Mouse (Mus musculus) heart, adult 2 months (tissue): ENCODE measurements around the gene Polr2c. TPM values are rescaled to one million over a fixed set of nuclear protein-coding genes. Genes with fewer than 3 reads are reported as not detected.

Experiments used
- DNase-seq, 2 experiments: peaks; one replicate each; pipeline ENCODE4 v3.0.0; 2021
- H3K27ac ChIP-seq: fragments of 200-600 bp; 2 replicates; pipeline ENCODE4 v1.8.1; 2022
- H3K27me3 ChIP-seq: fragments of 200-500 bp; 2 replicates; pipeline ENCODE4 v1.6.1; 2012; ENCODE audit warnings: mild to moderate bottlenecking, low read length, inconsistent platforms, mixed read lengths; ENCODE audit not compliant: control insufficient read depth, insufficient read depth
- H3K36me3 ChIP-seq: fragments of 200-500 bp; 2 replicates; pipeline ENCODE4 v1.6.1; 2012; ENCODE audit warnings: low read length, inconsistent platforms; ENCODE audit not compliant: control insufficient read depth, insufficient read depth
- H3K4me1 ChIP-seq: fragments of 200-500 bp; 2 replicates; pipeline ENCODE4 v1.6.1; 2011; ENCODE audit warnings: low read length; ENCODE audit not compliant: control insufficient read depth, insufficient read depth
- H3K4me3 ChIP-seq: fragments of 200-600 bp; 2 replicates; pipeline ENCODE4 v1.8.1; 2022
- H3K79me2 ChIP-seq: fragments of 200-500 bp; replicated peaks from 2 replicates; pipeline ENCODE4 v1.6.1; 2012; ENCODE audit warnings: mild to moderate bottlenecking, inconsistent platforms, low read length, moderate library complexity, mixed read lengths; ENCODE audit not compliant: control insufficient read depth, insufficient read depth
- H3K9ac ChIP-seq: fragments of 200-500 bp; 2 replicates; pipeline ENCODE4 v1.6.1; 2012; ENCODE audit warnings: low read depth, mild to moderate bottlenecking, control low read depth, inconsistent platforms, low read length, mixed read lengths
- CTCF ChIP-seq: fragments of 200-600 bp; IDR thresholded peaks from 2 replicates; pipeline ENCODE4 v1.8.1; 2022; ENCODE audit warnings: antibody characterized with exemption, mild to moderate bottlenecking, moderate library complexity
- EP300 ChIP-seq: fragments of 200-500 bp; IDR thresholded peaks from 2 replicates; pipeline ENCODE4 v1.6.1; 2011; ENCODE audit warnings: low read depth, low read length, control low read depth; ENCODE audit not compliant: insufficient read depth
- POLR2A ChIP-seq: fragments of 200-500 bp; IDR thresholded peaks from 2 replicates; pipeline ENCODE4 v1.6.1; 2011; ENCODE audit warnings: mild to moderate bottlenecking, low read depth, low read length, control low read depth; ENCODE audit not compliant: insufficient read depth
- WGBS: fragments of 180-500 bp; shearing (Covaris S2); methylation state at CpG from one replicate; pipeline ENCODE4 v1.1.7; 2018; 5-methylcytosine and 5-hydroxymethylcytosine counted together
- intact Hi-C: fragments of 180-260 bp; cut with DNase I; formaldehyde crosslinking; loops from one replicate; pipeline ENCODE4 v1.15.1; 2025
- long read RNA-seq: library from polyadenylated mRNA; stranded (forward); transcript quantifications from one replicate; pipeline ENCODE4 v2.0.0, GENCODE M21; 2021
- polyA plus RNA-seq: library from polyadenylated mRNA; depleted of rRNA; stranded (reverse); fragments of >200 nt; gene quantifications from 2 replicates; pipeline ENCODE4 v1.2.3, GENCODE M21; 2012; rRNA removed
- total RNA-seq, 2 experiments: library from RNA; stranded (reverse); gene quantifications; 2 replicates each; pipeline ENCODE4 v1.2.3; 2021

Polr2c gene
- 10 to 100 TPM; 55.9 to 69.5 TPM for total RNA-seq
- polyA plus RNA-seq = 142 and 198 TPM in 2 replicates
- long read RNA-seq, transcript Polr2c-201 (9 exons, 1,580 nt) = major isoform, 83 of 198 reads
- long read RNA-seq, partial matches to known transcripts = 1 of 198 reads
- long read RNA-seq, other reads (novel, unspliced or antisense) = 114 of 198 reads

- 0 out of 2 replicates have a peak, but pooled peaks have one; percentile 23 for TF ChIP-seq EP300
- TF ChIP-seq POLR2A = peak; percentile 77
- TF ChIP-seq CTCF = no peak; the same call in 1 of the 2 replicates
- peak within 1 kb of the TSS; percentile 97 for H3K9ac ChIP-seq
- DNase-seq = peak; percentile 89 to 96
- peak within 1 kb of the TSS; percentile 100 for H3K4me3 ChIP-seq
- peaks cover 6% of the 10 kb centered on the region for H3K79me2 ChIP-seq
- H3K27me3 ChIP-seq = no peaks in the 10 kb centered on the region
- no peaks in the 10 kb centered on the region; the same call in 1 of the 2 replicates for H3K4me1 ChIP-seq
- WGBS = under 1% methylated on average over 68 of the region's 68 CpGs
- intact Hi-C loops = loop anchor here (2.0 kb wide), 1 partner anchor 19 kb away; the partner anchor contains the start of genes Ciapin1 and Coq9
- H3K36me3 ChIP-seq = no peaks in the 10 kb centered on the region
- H3K27ac ChIP-seq = peak within 1 kb of the TSS; percentile 85
These were observed at the start of gene Polr2c for GRCm38 (mm10) chr8:94857346-94858173. Polr2c (plus strand) TSS chr8:94857450.

- H3K79me2 ChIP-seq = no peaks in the 10 kb centered on the region
- peak in 1 of 2 experiments; percentile 24 for DNase-seq
- TF ChIP-seq EP300 (no peak), POLR2A (no peak), CTCF (no peak)
- H3K9ac ChIP-seq = no peak overlapping the region
- no peaks in the 10 kb centered on the region for H3K27me3 ChIP-seq
- H3K27ac ChIP-seq = no peak overlapping the region
- no peaks in the 10 kb centered on the region for H3K36me3 ChIP-seq
- H3K4me3 ChIP-seq = no peak overlapping the region
- intact Hi-C loops = no loop called here
- H3K4me1 ChIP-seq = no peaks in the 10 kb centered on the region
- WGBS = 59% methylated on average over 7 of the region's 7 CpGs
These were observed 49.7 kb upstream of the Polr2c start for GRCm38 (mm10) chr8:94807506-94807905.

- DNase-seq = no peak
- Histone ChIP-seq H3K27me3 (no peaks in the 10 kb centered on the region), H3K79me2 (no peaks in the 10 kb centered on the region), H3K4me1 (peaks cover 2% of the 10 kb centered on the region), H3K27ac (no peak overlapping the region), H3K4me3 (no peak overlapping the region), H3K36me3 (no peaks in the 10 kb centered on the region), H3K9ac (no peak overlapping the region)
- TF ChIP-seq POLR2A (no peak), CTCF (no peak), EP300 (no peak)
- 79% methylated on average over 6 of the region's 6 CpGs for WGBS
- intact Hi-C loops = no loop called here
These were observed 48.9 kb upstream of the Polr2c start for GRCm38 (mm10) chr8:94808372-94808771.

GRCm38 (mm10) chr8:94810153-94810552, 47.1 kb upstream of the Polr2c start, which contains the start of gene Ccl17:
Ccl17 (plus strand) TSS chr8:94810453.
- no peaks in the 10 kb centered on the region for H3K27me3 ChIP-seq
- H3K4me1 ChIP-seq = peaks cover 2% of the 10 kb centered on the region
- H3K27ac ChIP-seq = no peak within 1 kb of the TSS
- intact Hi-C loops = loop anchor here (5.0 kb wide), 3 partner anchors 218 to 318 kb away; partner anchors contain the start of gene Cpne2
- no peaks in the 10 kb centered on the region for H3K36me3 ChIP-seq
- 41% methylated on average over 3 of the region's 3 CpGs for WGBS
- no peak within 1 kb of the TSS for H3K4me3 ChIP-seq
- H3K9ac ChIP-seq = no peak within 1 kb of the TSS
- TF ChIP-seq POLR2A (no peak), CTCF (no peak), EP300 (no peak)
- no peak for DNase-seq
- no peaks in the 10 kb centered on the region for H3K79me2 ChIP-seq

- 77% methylated on average over 5 of the region's 5 CpGs for WGBS
- TF ChIP-seq EP300 = no peak
- no peak for TF ChIP-seq CTCF
- no peak for TF ChIP-seq POLR2A
- H3K4me1 ChIP-seq = peaks cover 2% of the 10 kb centered on the region
These were observed 46.4 kb upstream of the Polr2c start for GRCm38 (mm10) chr8:94810855-94811254.

More at GRCm38 (mm10) chr8:94810855-94811254, 46.4 kb upstream of the Polr2c start:
- H3K36me3 ChIP-seq = no peaks in the 10 kb centered on the region
- no peaks in the 10 kb centered on the region for H3K27me3 ChIP-seq
- H3K27ac ChIP-seq = no peak overlapping the region
- DNase-seq = no peak
- H3K4me3 ChIP-seq = no peak overlapping the region
- intact Hi-C loops = loop anchor here (5.0 kb wide), 3 partner anchors 219 to 319 kb away; partner anchors contain the start of gene Cpne2
- no peak overlapping the region for H3K9ac ChIP-seq
- no peaks in the 10 kb centered on the region for H3K79me2 ChIP-seq
